Mouse (Mus musculus) ES-Bruce4 (cell line): ENCODE results near the gene Bcl10.

Source experiments
- CTCF ChIP-seq: IDR thresholded peaks from one replicate; pipeline ENCODE4 v1.8.1; 2011; ENCODE audit warnings: low read depth, low read length
- POLR2A ChIP-seq: IDR thresholded peaks from one replicate; pipeline ENCODE4 v1.8.1; 2011; ENCODE audit warnings: low read length; ENCODE audit not compliant: insufficient read depth

DNA sequence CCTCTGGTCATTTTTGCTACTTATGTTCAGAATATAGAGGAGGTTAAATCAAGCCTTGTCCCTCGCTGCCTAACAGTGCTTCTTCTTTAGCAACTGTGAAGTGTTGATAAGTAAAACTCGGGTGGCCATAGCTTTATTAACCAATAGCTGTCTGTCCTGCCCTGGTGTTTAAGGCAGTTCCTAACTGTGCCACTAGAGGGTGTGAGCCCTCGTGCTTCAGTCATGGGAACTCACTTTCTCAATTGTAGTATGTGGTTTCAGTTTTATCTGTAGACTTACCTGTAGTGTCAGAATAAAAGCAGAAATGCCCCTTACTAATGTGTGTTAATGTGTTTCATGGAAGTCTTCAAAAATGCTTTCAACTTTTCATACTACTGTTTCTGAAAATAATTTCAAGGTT is 19.4 kb downstream of the Bcl10 start:
- peak; percentile 53 for TF ChIP-seq CTCF
- TF ChIP-seq POLR2A, result no peak
